Mouse (Mus musculus) kidney, postnatal 14 days (tissue): ENCODE measurements around the gene Grip1.

Experiments used
- DNase-seq: peaks from one replicate; pipeline ENCODE4 v3.0.0; 2022; ENCODE audit warnings: mixed read lengths

Gene Grip1

DNA sequence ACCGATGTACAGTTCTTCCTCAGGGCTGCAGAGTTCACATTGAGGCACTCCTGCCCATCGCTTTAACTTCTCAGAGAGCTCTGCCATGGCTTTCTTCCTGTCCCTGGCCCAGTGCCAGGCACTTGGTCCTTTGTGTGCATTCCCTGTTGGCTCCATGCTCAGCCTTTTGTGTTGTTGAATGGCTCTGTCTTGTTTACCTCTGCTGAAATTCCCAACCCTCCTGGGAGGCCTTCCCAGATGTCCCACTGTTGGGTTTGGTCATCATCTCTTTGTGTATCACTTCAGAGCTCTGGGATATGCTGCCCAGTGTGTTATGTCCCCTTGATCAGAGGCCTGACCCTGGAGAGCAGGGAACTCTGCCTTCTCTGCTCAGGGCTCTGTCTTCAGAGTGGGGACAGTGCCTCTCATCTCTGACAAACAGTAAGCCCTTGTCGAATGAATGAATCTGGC is 230.8 kb downstream of the Grip1 start:
- DNase-seq: no peak

DNA sequence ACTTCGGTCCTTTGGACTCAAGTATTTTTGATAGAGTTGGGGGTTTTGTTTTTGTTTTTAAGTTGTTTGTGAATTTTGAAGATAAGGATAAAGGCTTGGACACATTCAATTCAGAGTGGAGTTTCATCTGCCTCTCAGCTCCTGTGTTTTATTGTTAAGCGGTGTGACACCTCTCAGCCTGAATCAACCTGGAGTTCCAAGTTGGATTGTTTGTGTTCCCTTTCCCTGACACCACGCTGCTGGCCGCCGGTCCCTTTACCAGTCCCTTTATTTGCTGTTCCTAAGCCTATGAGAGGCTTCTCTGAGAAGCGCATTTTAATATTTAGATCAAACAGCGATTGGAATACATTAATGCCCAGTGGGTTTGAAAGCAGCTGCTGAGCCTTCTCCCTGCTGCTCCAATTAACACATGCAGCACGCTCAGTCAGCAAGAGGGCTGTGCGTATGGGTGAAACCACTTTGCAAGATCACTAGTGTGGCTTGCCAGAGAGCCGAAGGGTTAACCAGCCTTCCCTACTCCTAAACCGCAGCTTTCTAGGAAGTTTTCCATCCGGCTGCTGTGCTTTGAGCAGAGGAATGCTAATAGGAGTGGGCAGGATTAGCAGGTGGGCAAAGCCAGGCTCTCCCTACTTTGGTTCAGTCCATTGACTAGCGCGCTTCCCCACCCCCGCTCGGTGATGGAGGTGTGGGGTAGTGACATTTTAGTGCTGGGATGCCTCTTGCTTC is 237.9 kb downstream of the Grip1 start:
- DNase-seq: peak; percentile 13

DNA sequence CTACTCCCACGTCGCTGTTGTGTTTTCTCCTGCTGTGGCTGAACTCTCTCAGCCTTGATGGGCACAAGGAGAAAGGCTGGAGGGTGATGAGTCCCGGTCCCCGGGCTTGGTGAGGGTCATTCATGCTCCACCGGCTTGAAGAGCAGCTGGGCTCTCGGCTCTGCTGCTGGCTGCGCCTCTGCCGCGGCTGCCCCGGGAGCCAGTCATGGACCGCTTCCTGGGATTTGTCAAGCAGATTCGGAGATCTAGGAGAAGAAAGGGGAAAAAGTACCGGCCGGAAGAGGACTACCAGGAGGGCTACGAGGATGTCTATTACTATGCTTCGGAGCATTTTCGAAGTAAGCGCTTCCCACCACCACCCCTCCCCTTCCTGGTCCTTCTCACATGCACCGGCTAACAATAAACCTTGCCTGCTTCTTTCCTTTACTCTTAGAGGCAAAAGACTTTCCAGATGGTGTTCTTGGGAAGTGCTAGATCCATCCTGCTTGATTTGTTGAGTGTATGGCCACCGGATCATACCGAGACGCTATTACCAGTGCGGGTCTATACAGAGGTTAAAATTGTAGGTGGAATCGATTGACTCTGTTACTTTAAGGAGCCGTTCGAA is 238.8 kb downstream of the Grip1 start:
- peak; percentile 23 for DNase-seq

- DNase-seq: no peak
These were observed 239.8 kb downstream of the Grip1 start for GRCm38 (mm10) chr10:119693400-119693799.

GRCm38 (mm10) chr10:119697257-119697798 is 243.7 kb downstream of the Grip1 start:
- no peak for DNase-seq

DNA sequence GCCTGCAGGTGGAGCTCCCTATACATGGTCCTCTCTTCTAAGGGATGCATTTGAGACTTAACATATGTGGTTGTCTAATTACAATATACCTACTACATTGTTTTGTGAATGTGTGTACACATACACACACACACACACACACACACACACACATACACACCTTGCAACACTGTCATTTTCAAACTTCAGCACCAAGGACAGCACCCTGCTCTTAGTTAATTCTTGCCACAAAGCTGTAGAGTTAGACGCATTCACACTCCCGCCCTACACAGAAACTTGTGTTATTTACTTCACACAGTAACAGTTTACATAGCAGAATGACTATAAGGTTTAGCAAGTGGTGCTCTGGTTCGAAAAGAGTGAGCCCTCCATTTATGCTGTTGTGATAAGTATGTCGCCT is 251.7 kb downstream of the Grip1 start:
- peak; percentile 43 for DNase-seq

DNA sequence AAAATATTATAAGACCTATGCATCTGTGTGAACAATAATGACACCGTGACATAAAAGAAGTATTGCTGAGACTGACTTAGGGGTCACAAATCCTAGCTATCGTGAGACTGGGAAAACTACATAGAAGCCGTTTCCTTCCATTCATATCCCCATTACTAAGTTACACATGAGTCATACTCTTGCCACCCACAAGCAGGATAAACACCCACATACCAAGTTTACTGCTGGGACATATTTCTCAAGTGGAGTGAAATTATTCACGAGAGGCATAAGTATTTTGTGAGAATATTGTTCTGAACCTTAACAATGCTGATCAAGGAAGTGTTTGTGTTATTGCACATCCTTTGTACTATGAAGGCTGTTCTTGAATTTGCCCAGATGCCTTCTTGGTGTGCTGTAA is 252.7 kb downstream of the Grip1 start:
- no peak for DNase-seq

DNA sequence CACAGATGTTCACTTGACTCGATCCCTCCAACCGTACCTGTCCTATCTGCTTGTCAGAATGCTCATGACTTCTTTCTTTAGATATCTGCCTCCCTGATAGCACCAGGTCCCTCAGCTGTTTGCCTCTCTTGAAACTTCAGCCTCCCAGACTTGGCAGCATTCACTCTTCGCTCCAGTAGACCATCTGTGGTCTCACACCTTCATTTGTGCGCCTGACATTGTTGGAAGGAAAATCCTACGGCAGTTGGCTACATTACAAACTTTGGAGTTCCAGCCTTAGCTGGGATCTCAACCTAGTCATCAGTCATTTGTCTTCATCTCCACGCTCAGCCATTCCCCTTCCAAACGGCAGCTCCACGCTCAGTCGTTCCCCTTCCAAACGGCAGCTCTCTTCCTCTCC is 253.4 kb downstream of the Grip1 start:
- no peak for DNase-seq

DNA sequence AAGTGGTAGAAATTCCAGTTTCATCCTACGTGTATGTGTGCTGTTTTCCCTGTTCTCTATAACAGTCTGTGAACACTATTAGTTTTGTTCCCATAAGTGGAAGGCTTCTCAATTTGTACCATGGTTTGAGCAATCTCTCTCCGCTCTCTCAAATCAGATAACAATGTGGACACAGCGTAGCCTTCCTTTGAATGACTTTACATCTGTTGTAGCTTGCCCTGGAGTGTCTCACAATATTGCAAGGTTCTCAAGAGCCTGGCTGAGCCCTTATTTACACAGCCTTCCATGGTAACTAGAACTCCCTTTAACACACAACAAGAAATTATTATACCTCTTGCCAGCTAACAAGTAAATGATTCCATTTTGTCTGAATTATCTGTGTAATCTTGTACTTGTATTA is 268.3 kb downstream of the Grip1 start:
- DNase-seq: no peak

GRCm38 (mm10) chr10:119722471-119722870 is 268.8 kb downstream of the Grip1 start:
- DNase-seq: no peak

- no peak for DNase-seq
These were observed 270.0 kb downstream of the Grip1 start for GRCm38 (mm10) chr10:119723671-119724070.

DNA sequence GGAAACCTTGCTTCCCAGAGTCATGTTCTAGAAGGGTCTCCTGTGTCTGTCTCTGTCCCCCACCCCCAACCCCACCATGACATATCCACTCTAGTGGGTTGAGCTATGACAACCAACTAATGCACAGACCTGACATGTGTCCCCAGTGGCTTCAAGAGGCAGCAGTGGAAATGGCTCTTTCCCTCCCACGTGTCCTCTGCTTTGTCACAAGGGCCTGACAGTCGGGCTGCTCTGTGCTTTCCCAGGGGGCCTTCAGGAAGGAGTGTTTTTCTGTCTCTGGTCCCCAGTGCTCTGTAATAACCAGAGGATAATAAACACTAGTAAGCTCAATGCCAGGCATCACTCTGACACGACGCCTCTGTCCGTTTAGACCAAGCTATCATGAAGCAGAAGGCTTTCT is 271.7 kb downstream of the Grip1 start:
- DNase-seq: no peak

DNA sequence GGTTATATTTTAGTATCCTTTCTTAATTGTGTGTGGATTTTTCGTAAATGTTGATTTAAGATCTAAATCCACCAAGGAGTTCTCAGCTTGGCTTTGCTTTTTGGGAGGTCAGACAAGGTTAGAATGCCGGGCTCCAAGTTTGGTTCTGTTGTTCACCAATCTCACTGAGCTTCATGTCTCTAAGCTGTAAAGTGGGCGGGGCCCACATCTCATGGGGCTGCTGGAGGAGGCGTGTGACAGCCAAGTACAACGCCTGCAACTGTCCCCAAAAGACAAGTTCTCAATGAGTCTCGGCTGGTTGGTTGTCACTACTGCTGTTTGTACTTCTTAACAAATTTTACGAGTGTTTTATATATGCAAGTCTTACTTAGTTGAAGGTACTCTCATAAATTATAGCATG is 272.3 kb downstream of the Grip1 start:
- no peak for DNase-seq

- DNase-seq: no peak
These were observed 273.3 kb downstream of the Grip1 start for GRCm38 (mm10) chr10:119726921-119727320.

DNA sequence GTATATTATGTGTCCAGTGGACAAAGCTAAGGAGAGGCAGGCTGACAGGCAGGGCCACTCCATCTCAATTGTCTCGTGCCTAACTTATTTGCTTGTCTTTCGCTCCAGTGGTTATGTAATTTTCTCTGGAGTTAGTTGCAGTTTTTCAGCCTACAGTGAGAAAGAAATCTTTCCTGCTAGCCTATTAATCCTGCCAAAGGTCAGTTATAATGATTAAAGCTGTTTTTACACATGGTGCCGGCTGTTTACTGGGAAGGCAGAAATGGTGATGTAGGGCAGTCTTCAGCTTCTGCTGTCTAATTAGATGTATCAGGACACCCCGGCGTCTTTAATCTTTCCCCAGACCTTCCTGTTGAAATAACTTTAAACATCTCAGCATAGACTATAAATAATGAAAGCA is 276.6 kb downstream of the Grip1 start:
- DNase-seq: no peak

DNA sequence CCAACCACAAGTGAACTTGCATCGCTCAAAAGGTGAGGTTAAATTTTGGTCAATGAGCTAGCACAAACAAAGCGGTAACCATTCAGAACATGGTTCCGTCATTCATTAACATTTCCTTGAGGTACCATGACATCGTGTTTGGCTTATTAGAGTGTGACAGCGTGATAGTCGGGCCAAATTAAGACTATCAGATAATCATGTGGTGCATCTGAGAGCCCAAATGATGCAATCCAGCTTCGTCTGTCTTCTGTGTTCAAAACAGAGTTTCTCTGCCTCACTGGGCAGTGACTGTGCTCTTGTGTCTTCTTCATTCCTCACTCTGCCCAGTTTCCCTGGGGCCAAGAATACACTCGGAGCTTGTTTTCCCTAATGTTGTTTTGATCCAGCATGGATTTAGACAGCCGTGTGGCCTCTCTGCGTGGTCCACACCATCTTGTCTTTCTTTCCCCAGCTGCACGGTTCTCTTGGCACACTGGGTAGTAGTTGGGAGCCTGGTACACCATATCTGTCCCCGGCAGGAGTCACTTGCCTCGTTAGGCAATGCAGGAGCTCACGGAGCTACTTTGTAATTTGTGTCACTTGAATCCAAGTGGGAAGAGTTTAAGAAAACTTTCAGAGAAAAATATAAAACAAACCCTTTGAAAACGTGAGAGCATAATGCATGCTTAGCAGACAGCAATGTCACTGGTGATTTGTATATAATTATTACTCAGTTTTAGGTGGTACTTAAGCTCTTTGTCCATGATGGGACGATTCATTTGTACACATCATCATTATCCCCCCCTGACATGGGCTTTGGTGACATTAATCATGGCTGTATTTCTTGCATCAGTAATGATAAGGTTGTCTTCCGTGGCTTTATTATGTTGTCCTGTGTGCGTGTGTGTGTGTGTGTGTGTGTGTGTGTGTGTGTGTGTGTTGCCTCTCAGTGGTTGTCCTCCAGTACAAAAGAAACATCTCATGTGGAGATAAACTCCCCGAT is 281.7 kb downstream of the Grip1 start:
- no peak for DNase-seq

- DNase-seq: no peak
These were observed 285.8 kb downstream of the Grip1 start for GRCm38 (mm10) chr10:119739466-119739865.

DNA sequence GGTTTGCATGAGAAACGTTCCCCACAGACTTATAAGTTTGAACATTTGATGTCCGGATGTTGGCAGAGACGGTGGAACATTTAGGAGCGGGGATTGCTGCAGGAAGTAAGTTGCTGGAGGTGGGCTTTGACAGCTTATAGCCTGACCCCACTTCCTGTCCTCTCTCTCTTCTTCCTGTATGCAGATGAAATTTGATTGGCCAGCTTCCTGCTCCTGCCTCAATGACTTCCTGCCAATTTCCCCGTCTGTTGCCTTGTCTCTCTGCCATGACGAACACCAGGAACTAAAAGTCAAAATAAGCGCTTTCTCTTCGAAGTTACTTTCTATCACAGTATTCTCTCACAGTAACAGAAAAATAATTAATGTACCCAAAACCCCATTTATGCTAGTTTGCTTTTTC is 289.1 kb downstream of the Grip1 start:
- no peak for DNase-seq

- DNase-seq: no peak
These were observed 298.8 kb downstream of the Grip1 start for GRCm38 (mm10) chr10:119752361-119752798.

- no peak for DNase-seq
These were observed 302.6 kb downstream of the Grip1 start for GRCm38 (mm10) chr10:119756271-119756670.

DNA sequence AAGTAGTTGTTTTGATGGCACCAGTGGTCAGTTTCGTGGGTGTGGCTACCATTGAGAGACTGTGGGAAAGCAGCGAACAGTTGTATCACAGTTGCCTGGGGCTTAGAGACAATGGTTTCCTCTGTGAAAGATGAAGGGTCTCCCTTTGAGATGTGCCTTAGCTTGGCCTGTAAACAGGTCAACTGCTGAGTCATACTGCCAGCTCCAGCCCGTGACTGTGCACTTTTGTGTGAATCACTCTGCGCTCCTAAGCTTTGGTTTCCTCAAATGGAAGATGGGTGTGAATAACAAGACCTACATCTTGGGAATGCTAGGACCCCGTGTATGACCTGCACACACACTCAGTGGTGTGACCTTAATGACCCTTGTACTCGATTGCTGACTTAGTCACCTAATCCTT is 303.6 kb downstream of the Grip1 start:
- no peak for DNase-seq

GRCm38 (mm10) chr10:119761451-119762367 is 308.1 kb downstream of the Grip1 start:
- DNase-seq: no peak
